Mouse (Mus musculus) hindbrain, embryonic 13.5 days (tissue): ENCODE data around the gene Rnf141. TPM values are rescaled to one million over a fixed set of nuclear protein-coding genes. Genes with fewer than 3 reads are reported as not detected.

Experiments used
- ATAC-seq: fragments of 200-750 bp; cut with Nextera tagmentation; 2 replicates; pipeline ENCODE4 v1.8.0; 2017; ENCODE audit warnings: moderate TSS enrichment; ENCODE audit not compliant: low FRiP score
- H3K27ac ChIP-seq: fragments of 300-500 bp; sonication (generic); 2 replicates; pipeline ENCODE4 v1.5.1; 2015; ENCODE audit warnings: inconsistent platforms, mild to moderate bottlenecking, moderate library complexity
- H3K27me3 ChIP-seq: fragments of 300-500 bp; sonication (generic); 2 replicates; pipeline ENCODE4 v1.6.1; 2015; ENCODE audit warnings: mild to moderate bottlenecking, inconsistent platforms
- H3K36me3 ChIP-seq: fragments of 300-500 bp; sonication (generic); 2 replicates; pipeline ENCODE4 v1.6.1; 2015; ENCODE audit warnings: mild to moderate bottlenecking, inconsistent platforms
- H3K4me1 ChIP-seq: fragments of 300-500 bp; sonication (generic); replicated peaks from 2 replicates; pipeline ENCODE4 v1.6.1; 2015; ENCODE audit warnings: inconsistent platforms
- H3K4me2 ChIP-seq: fragments of 300-500 bp; sonication (generic); 2 replicates; pipeline ENCODE4 v1.6.1; 2015; ENCODE audit warnings: inconsistent platforms, mild to moderate bottlenecking, moderate library complexity
- H3K4me3 ChIP-seq: fragments of 300-500 bp; sonication (generic); 2 replicates; pipeline ENCODE4 v1.5.1; 2015; ENCODE audit warnings: mild to moderate bottlenecking, inconsistent platforms
- H3K9ac ChIP-seq: fragments of 300-500 bp; sonication (generic); 2 replicates; pipeline ENCODE4 v1.6.1; 2015; ENCODE audit warnings: mild to moderate bottlenecking, inconsistent platforms
- H3K9me3 ChIP-seq: fragments of 300-500 bp; sonication (generic); 2 replicates; pipeline ENCODE4 v1.6.1; 2016; ENCODE audit warnings: inconsistent platforms
- WGBS: fragments of 180-500 bp; shearing (Covaris S2); methylation state at CpG from one replicate; pipeline ENCODE4 v1.1.7; 2015; 5-methylcytosine and 5-hydroxymethylcytosine counted together
- polyA plus RNA-seq: library from polyadenylated mRNA; unstranded; fragments of >200 nt; fragmentation: Nextera tagmentation; extraction: Ambion mirVana; gene quantifications from 2 replicates; pipeline ENCODE4 v1.2.1, GENCODE M21; 2015

Rnf141 gene
- polyA plus RNA-seq: 29.7 and 31.2 TPM in 2 replicates

GRCm38 (mm10) chr7:110843916-110844874 lies at the start of gene Rnf141:
Gene Rnf141, minus strand, starts transcription at chr7:110844457.
- H3K27ac ChIP-seq: peak within 1 kb of the TSS; percentile 93
- no peaks in the 10 kb centered on the region for H3K27me3 ChIP-seq
- WGBS: under 1% methylated on average over 42 of the region's 42 CpGs
- peak within 1 kb of the TSS; percentile 89 for H3K9ac ChIP-seq
- ATAC-seq: peak; percentile 97
- peak within 1 kb of the TSS; percentile 86 for H3K4me2 ChIP-seq
- H3K9me3 ChIP-seq: no peaks in the 10 kb centered on the region
- no peaks in the 10 kb centered on the region for H3K36me3 ChIP-seq
- peaks cover 10% of the 10 kb centered on the region for H3K4me1 ChIP-seq
- peak within 1 kb of the TSS; percentile 81 for H3K4me3 ChIP-seq

DNA sequence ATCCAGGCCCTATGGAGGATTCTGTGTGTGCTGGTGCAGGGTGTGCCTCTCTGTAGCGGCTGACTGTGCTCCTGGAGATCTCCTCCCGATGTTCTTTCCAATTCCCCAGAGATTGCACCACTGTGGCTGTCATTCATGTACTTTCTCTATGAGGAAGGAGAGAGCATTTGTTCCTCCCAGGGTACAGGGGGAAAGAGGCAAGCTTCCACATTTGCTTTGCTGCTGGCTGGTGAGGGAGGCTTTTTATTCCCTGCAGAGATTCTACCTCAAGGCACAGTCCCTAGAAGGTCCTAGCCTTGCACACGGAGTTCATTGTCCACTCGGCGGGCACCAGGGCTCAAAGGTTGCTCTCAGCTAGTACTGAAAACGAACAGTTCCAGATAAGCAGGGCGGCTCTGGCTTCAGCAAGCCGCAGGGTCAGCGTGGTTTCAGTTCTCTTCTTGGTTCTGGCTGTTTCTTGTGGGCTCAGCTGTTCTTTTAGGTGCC lies 47.3 kb upstream of the Rnf141 start:
- H3K4me2 ChIP-seq: no peak overlapping the region
- no peaks in the 10 kb centered on the region for H3K4me1 ChIP-seq
- no peak overlapping the region for H3K9ac ChIP-seq
- H3K4me3 ChIP-seq: no peak overlapping the region
- H3K9me3 ChIP-seq: no peaks in the 10 kb centered on the region
- no peaks in the 10 kb centered on the region for H3K36me3 ChIP-seq
- H3K27me3 ChIP-seq: no peaks in the 10 kb centered on the region
- 77% methylated on average over 9 of the region's 9 CpGs for WGBS
- ATAC-seq: no peak
- H3K27ac ChIP-seq: no peak overlapping the region

GRCm38 (mm10) chr7:110881746-110882333 lies 37.6 kb upstream of the Rnf141 start:
- 92% methylated on average over 2 of the region's 2 CpGs for WGBS
- Histone ChIP-seq H3K4me1 (no peaks in the 10 kb centered on the region), H3K4me2 (no peak overlapping the region), H3K9me3 (no peaks in the 10 kb centered on the region), H3K36me3 (no peaks in the 10 kb centered on the region), H3K4me3 (no peak overlapping the region), H3K9ac (no peak overlapping the region), H3K27me3 (no peaks in the 10 kb centered on the region), H3K27ac (no peak overlapping the region)
- no peak for ATAC-seq

DNA sequence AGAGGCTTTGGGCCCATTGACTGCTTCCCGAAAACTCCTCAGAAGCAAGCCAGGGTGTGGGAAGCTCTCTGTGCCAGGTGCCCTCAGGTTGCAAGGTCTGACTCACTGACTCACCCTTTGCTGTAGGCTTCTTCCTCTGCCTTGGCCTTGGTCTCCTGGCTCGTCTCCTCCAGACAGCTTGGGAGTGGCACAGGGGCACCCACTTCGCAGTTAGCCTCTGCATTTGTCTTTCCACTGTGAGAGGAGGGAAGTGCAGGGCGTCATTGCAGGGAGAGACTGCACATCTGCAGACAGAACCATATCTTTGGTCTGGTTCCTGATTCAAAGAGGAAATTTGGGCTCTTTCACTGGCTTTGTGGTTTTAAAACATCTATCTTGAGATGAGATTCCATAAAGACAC lies 33.8 kb upstream of the Rnf141 start:
- H3K9me3 ChIP-seq: no peaks in the 10 kb centered on the region
- no peak overlapping the region for H3K9ac ChIP-seq
- no peak for ATAC-seq
- no peaks in the 10 kb centered on the region for H3K36me3 ChIP-seq
- H3K27ac ChIP-seq: no peak overlapping the region
- 92% methylated on average over 4 of the region's 4 CpGs for WGBS
- no peak overlapping the region for H3K4me2 ChIP-seq
- no peak overlapping the region for H3K4me3 ChIP-seq
- H3K27me3 ChIP-seq: no peaks in the 10 kb centered on the region
- H3K4me1 ChIP-seq: no peaks in the 10 kb centered on the region

DNA sequence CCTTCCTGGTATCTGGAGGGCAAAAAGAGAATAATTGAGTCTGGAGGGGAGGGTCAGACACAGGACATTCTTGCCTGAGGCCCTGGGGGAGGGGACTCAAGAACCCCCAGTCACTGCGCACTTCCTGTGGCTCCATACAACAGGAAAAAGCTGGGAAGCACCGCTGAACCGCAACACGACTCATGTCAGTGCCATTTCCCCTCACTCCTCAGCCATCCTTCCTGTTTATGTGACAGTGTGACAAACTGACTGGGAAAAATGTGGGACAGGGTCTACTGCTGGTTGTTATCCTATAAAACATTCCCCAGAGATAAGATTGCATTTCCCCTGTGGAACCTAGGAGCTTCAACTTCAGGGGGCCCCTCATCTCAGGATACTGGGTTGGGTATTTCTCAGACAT lies 32.7 kb upstream of the Rnf141 start:
- H3K4me2 ChIP-seq: no peak overlapping the region
- 87% methylated on average over 4 of the region's 4 CpGs for WGBS
- no peaks in the 10 kb centered on the region for H3K4me1 ChIP-seq
- ATAC-seq: no peak
- no peak overlapping the region for H3K27ac ChIP-seq
- H3K4me3 ChIP-seq: no peak overlapping the region
- no peaks in the 10 kb centered on the region for H3K9me3 ChIP-seq
- no peaks in the 10 kb centered on the region for H3K27me3 ChIP-seq
- H3K9ac ChIP-seq: no peak overlapping the region
- no peaks in the 10 kb centered on the region for H3K36me3 ChIP-seq

GRCm38 (mm10) chr7:110868807-110869206 lies 24.6 kb upstream of the Rnf141 start:
- Histone ChIP-seq H3K4me3 (no peak overlapping the region), H3K9ac (no peak overlapping the region), H3K4me2 (no peak overlapping the region), H3K27me3 (no peaks in the 10 kb centered on the region), H3K27ac (no peak overlapping the region), H3K36me3 (no peaks in the 10 kb centered on the region), H3K4me1 (0 out of 2 replicates have a peak, but pooled peaks cover 4% of the 10 kb centered on the region), H3K9me3 (no peaks in the 10 kb centered on the region)
- ATAC-seq: no peak
- 79% methylated on average over 5 of the region's 5 CpGs for WGBS

- H3K9me3 ChIP-seq: no peaks in the 10 kb centered on the region
- H3K9ac ChIP-seq: no peak overlapping the region
- H3K27ac ChIP-seq: no peak overlapping the region
- no peaks in the 10 kb centered on the region for H3K27me3 ChIP-seq
- no peaks in the 10 kb centered on the region for H3K36me3 ChIP-seq
- no peak overlapping the region for H3K4me2 ChIP-seq
- ATAC-seq: no peak
- WGBS: 89% methylated on average over 6 of the region's 6 CpGs
- peaks cover 4% of the 10 kb centered on the region; the same call in 1 of the 2 replicates for H3K4me1 ChIP-seq
- H3K4me3 ChIP-seq: no peak overlapping the region
These were observed 22.9 kb upstream of the Rnf141 start for GRCm38 (mm10) chr7:110867116-110867515.

DNA sequence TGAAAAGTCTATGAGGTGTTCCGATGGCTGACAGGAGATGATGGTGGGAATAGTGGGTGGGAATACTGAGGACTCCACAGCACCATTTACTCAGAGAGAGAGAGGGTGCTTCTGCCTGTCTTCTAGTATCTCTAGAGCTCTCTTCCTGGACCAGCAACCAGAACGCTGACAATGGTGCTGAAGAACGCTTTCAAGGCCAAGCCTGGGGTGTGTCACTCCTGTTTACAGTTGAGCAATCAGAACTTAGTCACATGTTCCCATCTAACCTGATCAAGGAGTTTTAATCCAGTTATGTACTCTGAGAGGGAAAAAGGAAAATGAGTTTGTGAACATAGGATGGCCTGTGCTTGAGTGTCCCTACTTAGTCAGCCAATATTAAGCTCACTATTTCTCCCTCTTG lies 21.8 kb upstream of the Rnf141 start:
- Histone ChIP-seq H3K9ac (no peak overlapping the region), H3K4me3 (no peak overlapping the region), H3K27me3 (no peaks in the 10 kb centered on the region), H3K9me3 (no peaks in the 10 kb centered on the region), H3K36me3 (no peaks in the 10 kb centered on the region), H3K4me2 (no peak overlapping the region), H3K27ac (no peak overlapping the region), H3K4me1 (peaks cover 4% of the 10 kb centered on the region; the same call in 1 of the 2 replicates)
- WGBS: 95% methylated on average over 3 of the region's 3 CpGs
- ATAC-seq: no peak

DNA sequence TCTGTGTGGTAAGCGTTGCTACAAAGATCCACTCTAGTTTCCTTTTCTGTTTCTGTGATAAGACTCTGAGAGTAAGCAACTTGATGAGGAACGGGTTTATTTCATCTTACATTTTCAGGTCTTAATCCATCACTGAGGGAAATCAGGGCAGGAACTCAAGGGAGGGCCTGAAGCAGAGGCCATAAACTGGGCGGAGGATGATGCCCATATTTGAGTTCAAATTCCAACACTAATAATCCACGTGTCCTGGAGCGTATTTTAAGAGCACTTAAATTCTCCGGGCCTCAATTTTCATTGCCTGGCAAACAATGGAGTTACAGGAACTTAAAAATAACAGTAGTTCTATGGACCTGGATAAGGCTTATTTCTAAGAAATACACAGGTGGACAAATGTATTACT lies 21.3 kb upstream of the Rnf141 start:
- WGBS: 90% methylated on average over 6 of the region's 6 CpGs

DNA sequence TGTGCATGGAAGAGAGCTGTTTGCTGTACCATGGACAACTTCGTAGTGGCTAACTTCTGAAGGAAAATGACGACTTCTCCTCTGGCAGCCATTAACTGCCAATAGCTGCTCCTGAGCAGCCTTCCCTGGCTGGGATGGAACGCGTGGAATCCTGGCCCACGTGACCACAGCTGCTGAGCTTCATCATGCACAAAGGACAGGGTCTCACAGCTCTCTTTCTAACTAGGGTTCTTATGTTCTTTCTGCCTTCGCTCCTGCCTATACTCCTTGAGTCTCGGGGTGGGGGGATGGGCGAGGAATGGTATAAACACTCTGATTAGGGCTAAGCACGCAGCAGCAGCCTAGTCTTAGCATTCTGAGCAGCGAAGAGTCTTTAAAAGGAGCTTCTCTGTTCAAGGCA lies 20.8 kb upstream of the Rnf141 start:
- Histone ChIP-seq H3K27ac (no peak overlapping the region), H3K27me3 (no peaks in the 10 kb centered on the region), H3K9ac (no peak overlapping the region), H3K4me3 (no peak overlapping the region), H3K4me1 (peaks cover 4% of the 10 kb centered on the region; the same call in 1 of the 2 replicates), H3K9me3 (no peaks in the 10 kb centered on the region), H3K36me3 (no peaks in the 10 kb centered on the region), H3K4me2 (no peak overlapping the region)
- no peak for ATAC-seq
- WGBS: 56% methylated on average over 10 of the region's 10 CpGs

More for the DNA sequence above, 21.3 kb upstream of the Rnf141 start:
- no peak overlapping the region for H3K4me3 ChIP-seq
- H3K36me3 ChIP-seq: no peaks in the 10 kb centered on the region
- peaks cover 4% of the 10 kb centered on the region; the same call in 1 of the 2 replicates for H3K4me1 ChIP-seq
- no peak overlapping the region for H3K9ac ChIP-seq
- no peaks in the 10 kb centered on the region for H3K9me3 ChIP-seq
- no peak for ATAC-seq
- H3K27me3 ChIP-seq: no peaks in the 10 kb centered on the region
- no peak overlapping the region for H3K4me2 ChIP-seq
- no peak overlapping the region for H3K27ac ChIP-seq

GRCm38 (mm10) chr7:110862751-110863289 lies 18.6 kb upstream of the Rnf141 start, which contains the start of gene Lyve1:
Gene Lyve1, minus strand, starts transcription at chr7:110863239.
- 64% methylated on average over 12 of the region's 12 CpGs for WGBS
- no peaks in the 10 kb centered on the region for H3K36me3 ChIP-seq
- H3K27ac ChIP-seq: no peak within 1 kb of the TSS

DNA sequence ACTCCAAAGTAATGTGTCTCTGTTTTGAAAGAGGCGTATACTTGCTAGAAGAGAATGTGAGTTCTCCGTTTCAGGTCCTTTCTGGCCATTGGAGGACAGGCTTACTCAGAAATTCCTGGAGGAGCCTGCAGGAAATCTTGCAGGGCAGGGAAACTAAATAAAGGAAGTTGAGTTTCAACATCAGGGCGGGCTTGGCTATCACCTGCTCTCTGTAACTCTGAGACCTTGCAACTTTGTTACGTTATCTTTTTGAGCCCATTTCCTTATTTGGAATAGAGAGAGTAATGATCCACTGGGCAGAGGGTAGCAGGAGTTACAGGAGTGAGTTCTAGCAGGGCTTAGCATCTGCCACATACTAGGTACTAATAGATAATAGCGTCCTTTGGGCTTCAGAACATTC lies 15.9 kb upstream of the Rnf141 start:
- Histone ChIP-seq H3K4me1 (peaks cover 3% of the 10 kb centered on the region; the same call in 1 of the 2 replicates), H3K4me3 (no peak overlapping the region), H3K36me3 (no peaks in the 10 kb centered on the region), H3K4me2 (no peak overlapping the region), H3K9ac (no peak overlapping the region), H3K9me3 (no peaks in the 10 kb centered on the region), H3K27ac (no peak overlapping the region), H3K27me3 (0 out of 2 replicates have a peak, but pooled peaks cover 2% of the 10 kb centered on the region)
- no peak for ATAC-seq
- WGBS: 83% methylated on average over 5 of the region's 5 CpGs

More at GRCm38 (mm10) chr7:110862751-110863289, 18.6 kb upstream of the Rnf141 start, which contains the start of gene Lyve1:
- no peak within 1 kb of the TSS for H3K4me3 ChIP-seq
- ATAC-seq: no peak
- no peak within 1 kb of the TSS for H3K9ac ChIP-seq
- H3K27me3 ChIP-seq: 0 out of 2 replicates have a peak, but pooled peaks cover 2% of the 10 kb centered on the region
- H3K9me3 ChIP-seq: no peaks in the 10 kb centered on the region
- H3K4me1 ChIP-seq: peaks cover 4% of the 10 kb centered on the region; the same call in 1 of the 2 replicates
- H3K4me2 ChIP-seq: no peak within 1 kb of the TSS
